Mouse (Mus musculus) frontal cortex, postnatal 14 days (tissue): ENCODE measurements around the gene Iqgap2.

ENCODE experiments used
- DNase-seq, 2 experiments: peaks; one replicate each; pipeline ENCODE4 v3.0.0; 2022; ENCODE audit warnings: low spot score in 2 of 2

Iqgap2 gene

DNA sequence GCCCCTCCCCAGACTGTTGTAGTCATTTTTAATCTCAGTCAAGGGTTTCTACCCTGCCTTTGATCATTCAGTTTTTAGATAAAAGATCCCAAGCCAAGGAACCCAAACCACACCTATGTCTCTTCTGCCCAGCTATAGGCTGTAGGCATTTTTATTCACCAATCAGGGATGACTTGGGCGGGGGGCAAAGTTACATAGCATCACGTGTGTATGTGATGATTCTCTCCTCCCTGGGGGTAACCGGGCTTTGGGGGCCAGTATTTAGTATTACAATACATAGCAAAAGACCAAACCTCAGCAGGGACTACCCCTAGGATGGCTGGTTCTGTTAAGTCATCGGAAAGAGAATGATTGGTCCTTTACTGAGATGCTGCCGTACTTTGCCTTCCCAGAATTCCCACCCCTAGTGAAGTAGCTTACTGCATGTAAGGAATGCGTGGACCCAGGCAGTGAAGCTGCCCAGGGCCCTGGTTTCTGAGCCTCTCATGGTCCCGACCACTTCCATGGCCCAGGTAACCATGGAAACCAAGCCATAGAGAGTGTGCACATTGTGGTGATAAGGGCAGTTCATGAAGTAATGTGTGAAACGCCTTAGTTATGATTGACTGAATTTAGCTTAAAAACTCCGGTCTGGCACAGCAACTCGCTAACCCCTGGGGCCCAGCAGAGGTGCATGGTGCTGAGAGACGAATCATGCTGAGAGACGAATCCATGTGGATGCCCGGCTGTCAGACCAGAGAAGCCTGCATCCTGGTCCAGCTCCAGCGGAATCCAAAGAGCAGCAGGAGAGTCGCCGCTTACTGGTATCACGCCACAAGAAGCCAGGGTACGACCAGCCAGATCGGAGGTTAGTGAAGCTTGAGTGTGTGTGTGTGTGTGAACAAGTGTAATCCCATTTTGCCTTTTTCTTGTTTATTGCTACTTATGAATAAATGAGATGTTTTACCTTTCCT is 308.2 kb downstream of the Iqgap2 start:
- DNase-seq: no peak

- DNase-seq: no peak
Observed at GRCm38 (mm10) chr13:95581850-95582249, 309.9 kb downstream of the Iqgap2 start.

DNA sequence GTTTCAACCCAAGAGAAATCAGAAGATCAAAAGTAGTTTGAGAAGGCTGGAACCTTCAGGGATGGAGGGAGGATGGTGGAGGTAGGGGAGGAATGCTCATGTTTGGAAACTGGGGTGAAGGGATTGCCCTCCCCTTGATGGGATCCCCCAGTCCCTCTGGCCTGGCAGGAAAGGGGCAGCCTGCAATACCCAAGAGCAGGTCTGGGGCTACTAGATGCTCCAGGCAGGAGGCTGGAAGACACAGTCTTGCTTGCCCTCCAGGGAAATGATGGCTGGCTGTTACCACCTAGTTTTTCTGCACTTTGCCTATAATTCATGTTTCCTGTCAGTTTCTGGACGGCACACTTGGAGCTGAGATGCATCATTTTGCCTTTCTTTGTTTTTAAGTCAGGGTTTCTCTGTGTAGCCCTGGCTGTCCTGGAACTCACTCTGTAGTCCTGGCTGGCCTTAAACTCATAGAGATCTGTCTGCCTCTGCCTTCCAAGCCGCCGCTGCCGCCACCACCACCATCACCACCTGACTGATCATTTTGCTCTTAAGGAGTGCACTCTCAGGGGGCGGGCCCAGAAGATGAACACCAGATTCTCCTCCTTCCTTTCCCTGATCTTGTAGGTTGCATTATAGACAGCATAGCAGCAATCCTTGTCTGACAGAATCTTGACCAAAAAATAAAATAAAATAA is 313.6 kb downstream of the Iqgap2 start:
- no peak for DNase-seq
